Mouse (Mus musculus): ENCODE data around the gene Klf16.

DNA sequence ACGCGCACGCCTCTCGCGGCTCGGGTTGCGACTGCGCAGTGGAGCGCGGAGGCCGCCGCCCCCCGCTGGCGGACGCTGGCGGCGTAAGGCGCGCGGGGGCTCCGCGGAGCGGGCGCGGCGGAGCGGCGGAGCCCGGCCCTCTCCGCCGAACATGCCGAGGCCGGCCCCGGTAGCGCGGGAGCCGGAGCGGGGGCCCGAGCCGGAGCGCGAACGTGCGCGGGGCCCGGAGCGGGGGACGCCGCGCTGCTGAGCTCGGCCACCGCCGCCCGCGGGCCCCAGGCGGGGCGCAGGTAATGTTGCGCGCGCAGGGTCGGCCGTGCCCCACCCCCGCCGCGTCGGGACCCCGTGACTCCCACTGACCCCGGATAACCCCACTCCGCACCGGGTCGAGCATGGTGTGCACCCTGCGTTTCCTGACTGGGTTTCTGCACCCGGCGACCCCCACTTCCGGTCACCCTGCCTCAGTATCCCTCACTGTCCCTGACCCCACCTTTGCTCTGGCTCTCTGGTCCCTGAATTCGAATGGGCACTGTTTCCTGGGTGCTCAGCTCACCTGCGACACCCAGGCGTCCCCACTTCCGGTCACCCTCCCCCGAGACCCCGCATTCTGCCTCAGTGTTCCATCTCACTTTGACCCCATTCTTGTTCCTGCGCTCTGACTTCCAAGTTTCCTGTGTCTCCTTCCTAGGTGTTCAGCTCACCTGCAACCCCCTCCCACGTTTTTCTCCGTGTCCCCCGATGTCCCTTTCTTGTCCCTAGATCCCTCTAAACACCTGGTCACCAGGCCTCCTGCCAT, 45.7 kb upstream of the Klf16 start, which contains the start of gene Csnk1g2:
- peak; percentile 94 for TF ChIP-seq POLR2A (IDR thresholded peaks at IDR 0.05; ENCODE audit: control insufficient read depth, extremely low read depth, insufficient read depth, low read length, poor library complexity)
- TF ChIP-seq CTCF (IDR thresholded peaks at IDR 0.05; ENCODE audit: borderline replicate concordance, control insufficient read depth, extremely low read depth, insufficient read depth, low read length, poor library complexity): no peak

All from thymus, adult 2 months (tissue).